Mouse (Mus musculus): ENCODE measurements around the gene Mical2. TPM values are rescaled to one million over a fixed set of nuclear protein-coding genes. Genes with fewer than 3 reads are reported as not detected.

Mical2 gene
- polyA plus RNA-seq, 1 experiment from 2014 or later, result 1.2 TPM

DNA sequence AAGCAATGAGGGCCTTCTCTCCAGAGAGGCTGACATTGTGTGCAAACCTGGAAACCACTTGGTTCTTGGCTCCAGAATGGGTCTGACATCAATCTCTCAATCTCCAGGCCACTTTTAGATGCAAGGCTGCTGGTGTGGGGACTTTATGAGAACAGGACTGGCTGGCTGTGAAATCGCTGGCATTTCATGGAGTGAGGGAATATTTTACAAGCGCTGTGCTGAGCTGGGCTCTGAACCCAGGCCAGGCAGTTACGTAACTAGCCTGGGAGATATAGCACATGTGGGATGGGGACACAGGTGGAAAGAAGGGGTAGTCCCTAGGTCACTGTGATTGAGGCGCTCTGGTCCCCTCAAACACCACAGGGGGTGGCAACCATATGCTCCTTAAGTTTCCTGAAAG, 33.4 kb upstream of the Mical2 start:
- H3K4me2 ChIP-seq, result no peak overlapping the region
- H3K4me1 ChIP-seq (ENCODE audit: control insufficient read depth, insufficient read depth, low read length), result no peaks in the 10 kb centered on the region
- H3K27ac ChIP-seq (ENCODE audit: low read depth, low read length), result no peak overlapping the region
- peak; percentile 73 for DNase-seq (ENCODE audit: low spot score, missing footprints)
- WGBS, result 85% methylated on average over 4 of the region's 4 CpGs
- no peaks in the 10 kb centered on the region for H3K36me3 ChIP-seq (ENCODE audit: control insufficient read depth, insufficient read depth, low read length)
- no peak overlapping the region for H3K4me3 ChIP-seq (ENCODE audit: low read depth, low read length)
- ATAC-seq (ENCODE audit: low FRiP score), result no peak
- no peaks in the 10 kb centered on the region for H3K9me3 ChIP-seq (ENCODE audit: control insufficient read depth, low read length)
- H3K27me3 ChIP-seq (ENCODE audit: control insufficient read depth, insufficient read depth, low read length), result no peaks in the 10 kb centered on the region
- no peak overlapping the region for H3K9ac ChIP-seq (ENCODE audit: low read length)

GRCm38 (mm10) chr7:112192778-112193177, 32.9 kb upstream of the Mical2 start:
- Histone ChIP-seq H3K4me2 (no peak overlapping the region), H3K36me3 (ENCODE audit: control insufficient read depth, insufficient read depth, low read length) (no peaks in the 10 kb centered on the region), H3K27me3 (ENCODE audit: control insufficient read depth, insufficient read depth, low read length) (no peaks in the 10 kb centered on the region), H3K27ac (ENCODE audit: low read depth, low read length) (no peak overlapping the region), H3K4me1 (ENCODE audit: control insufficient read depth, insufficient read depth, low read length) (no peaks in the 10 kb centered on the region), H3K4me3 (ENCODE audit: low read depth, low read length) (no peak overlapping the region), H3K9ac (ENCODE audit: low read length) (no peak overlapping the region), H3K9me3 (ENCODE audit: control insufficient read depth, low read length) (no peaks in the 10 kb centered on the region)
- DNase-seq (ENCODE audit: low spot score, missing footprints) (peak; percentile 57), ATAC-seq (ENCODE audit: low FRiP score) (no peak)
- WGBS, result 89% methylated on average over 5 of the region's 5 CpGs

GRCm38 (mm10) chr7:112194286-112194685, 31.4 kb upstream of the Mical2 start:
- Histone ChIP-seq H3K36me3 (ENCODE audit: control insufficient read depth, insufficient read depth, low read length) (no peaks in the 10 kb centered on the region), H3K27me3 (ENCODE audit: control insufficient read depth, insufficient read depth, low read length) (no peaks in the 10 kb centered on the region), H3K9me3 (ENCODE audit: control insufficient read depth, low read length) (no peaks in the 10 kb centered on the region), H3K4me3 (ENCODE audit: low read depth, low read length) (no peak overlapping the region), H3K9ac (ENCODE audit: low read length) (no peak overlapping the region), H3K4me1 (ENCODE audit: control insufficient read depth, insufficient read depth, low read length) (no peaks in the 10 kb centered on the region), H3K4me2 (no peak overlapping the region), H3K27ac (ENCODE audit: low read depth, low read length) (no peak overlapping the region)
- WGBS, result 79% methylated on average over 5 of the region's 5 CpGs
- peak; percentile 65 for DNase-seq (ENCODE audit: low spot score, missing footprints)
- ATAC-seq (ENCODE audit: low FRiP score), result no peak

DNA sequence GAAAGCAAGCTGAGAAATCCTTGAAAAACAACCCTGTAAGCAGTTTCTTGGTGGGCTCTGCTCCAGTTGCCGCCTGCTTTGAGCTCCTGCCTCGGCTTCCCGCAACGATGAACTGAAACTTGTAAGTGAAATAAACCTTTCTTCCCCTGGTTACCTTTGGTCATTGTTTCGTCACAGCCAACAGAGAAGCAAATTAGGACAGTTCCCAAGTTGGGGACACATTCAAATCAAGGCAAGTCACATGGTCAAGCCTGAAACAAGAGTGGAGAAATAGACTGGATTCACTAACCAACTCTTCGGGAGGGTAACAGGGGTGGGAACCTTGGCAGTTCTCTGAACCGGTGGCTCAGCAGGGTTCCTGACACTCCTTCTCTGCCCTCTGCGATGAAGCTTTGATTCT, 28.2 kb upstream of the Mical2 start:
- no peak for ATAC-seq (ENCODE audit: low FRiP score)
- WGBS, result 80% methylated on average over 8 of the region's 8 CpGs
- H3K4me1 ChIP-seq (ENCODE audit: control insufficient read depth, insufficient read depth, low read length), result no peaks in the 10 kb centered on the region

GRCm38 (mm10) chr7:112199343-112199742, 26.3 kb upstream of the Mical2 start:
- no peaks in the 10 kb centered on the region for H3K27me3 ChIP-seq (ENCODE audit: control insufficient read depth, insufficient read depth, low read length)
- H3K9me3 ChIP-seq (ENCODE audit: control insufficient read depth, low read length), result no peaks in the 10 kb centered on the region
- no peak overlapping the region for H3K9ac ChIP-seq (ENCODE audit: low read length)
- ATAC-seq (ENCODE audit: low FRiP score) (no peak), DNase-seq (ENCODE audit: low spot score, missing footprints) (no peak)
- no peaks in the 10 kb centered on the region for H3K36me3 ChIP-seq (ENCODE audit: control insufficient read depth, insufficient read depth, low read length)
- H3K4me3 ChIP-seq (ENCODE audit: low read depth, low read length), result no peak overlapping the region
- no peaks in the 10 kb centered on the region for H3K4me1 ChIP-seq (ENCODE audit: control insufficient read depth, insufficient read depth, low read length)
- no peak overlapping the region for H3K27ac ChIP-seq (ENCODE audit: low read depth, low read length)
- no peak overlapping the region for H3K4me2 ChIP-seq
- WGBS, result 51% methylated on average over 3 of the region's 3 CpGs

More for the DNA sequence above, 28.2 kb upstream of the Mical2 start:
- no peak overlapping the region for H3K4me2 ChIP-seq
- no peak overlapping the region for H3K9ac ChIP-seq (ENCODE audit: low read length)
- H3K36me3 ChIP-seq (ENCODE audit: control insufficient read depth, insufficient read depth, low read length), result no peaks in the 10 kb centered on the region
- no peak overlapping the region for H3K27ac ChIP-seq (ENCODE audit: low read depth, low read length)
- DNase-seq (ENCODE audit: low spot score, missing footprints), result no peak
- H3K27me3 ChIP-seq (ENCODE audit: control insufficient read depth, insufficient read depth, low read length), result no peaks in the 10 kb centered on the region
- H3K9me3 ChIP-seq (ENCODE audit: control insufficient read depth, low read length), result no peaks in the 10 kb centered on the region
- no peak overlapping the region for H3K4me3 ChIP-seq (ENCODE audit: low read depth, low read length)

GRCm38 (mm10) chr7:112200761-112201160, 24.9 kb upstream of the Mical2 start:
- no peaks in the 10 kb centered on the region for H3K27me3 ChIP-seq (ENCODE audit: control insufficient read depth, insufficient read depth, low read length)
- DNase-seq (ENCODE audit: low spot score, missing footprints) (no peak), ATAC-seq (ENCODE audit: low FRiP score) (no peak)
- WGBS, result 39% methylated on average over 4 of the region's 4 CpGs
- no peak overlapping the region for H3K27ac ChIP-seq (ENCODE audit: low read depth, low read length)
- no peaks in the 10 kb centered on the region for H3K36me3 ChIP-seq (ENCODE audit: control insufficient read depth, insufficient read depth, low read length)
- no peaks in the 10 kb centered on the region for H3K4me1 ChIP-seq (ENCODE audit: control insufficient read depth, insufficient read depth, low read length)
- H3K9me3 ChIP-seq (ENCODE audit: control insufficient read depth, low read length), result no peaks in the 10 kb centered on the region
- H3K4me2 ChIP-seq, result no peak overlapping the region
- no peak overlapping the region for H3K4me3 ChIP-seq (ENCODE audit: low read depth, low read length)
- H3K9ac ChIP-seq (ENCODE audit: low read length), result no peak overlapping the region

- Histone ChIP-seq H3K27ac (ENCODE audit: low read depth, low read length) (no peak overlapping the region), H3K4me3 (ENCODE audit: low read depth, low read length) (no peak overlapping the region), H3K4me2 (no peak overlapping the region), H3K9me3 (ENCODE audit: control insufficient read depth, low read length) (no peaks in the 10 kb centered on the region), H3K27me3 (ENCODE audit: control insufficient read depth, insufficient read depth, low read length) (no peaks in the 10 kb centered on the region), H3K36me3 (ENCODE audit: control insufficient read depth, insufficient read depth, low read length) (no peaks in the 10 kb centered on the region), H3K4me1 (ENCODE audit: control insufficient read depth, insufficient read depth, low read length) (no peaks in the 10 kb centered on the region), H3K9ac (ENCODE audit: low read length) (no peak overlapping the region)
- ATAC-seq (ENCODE audit: low FRiP score) (no peak), DNase-seq (ENCODE audit: low spot score, missing footprints) (no peak)
- WGBS, result 65% methylated on average over 4 of the region's 4 CpGs
Measured at GRCm38 (mm10) chr7:112202194-112202593, 23.5 kb upstream of the Mical2 start.

DNA sequence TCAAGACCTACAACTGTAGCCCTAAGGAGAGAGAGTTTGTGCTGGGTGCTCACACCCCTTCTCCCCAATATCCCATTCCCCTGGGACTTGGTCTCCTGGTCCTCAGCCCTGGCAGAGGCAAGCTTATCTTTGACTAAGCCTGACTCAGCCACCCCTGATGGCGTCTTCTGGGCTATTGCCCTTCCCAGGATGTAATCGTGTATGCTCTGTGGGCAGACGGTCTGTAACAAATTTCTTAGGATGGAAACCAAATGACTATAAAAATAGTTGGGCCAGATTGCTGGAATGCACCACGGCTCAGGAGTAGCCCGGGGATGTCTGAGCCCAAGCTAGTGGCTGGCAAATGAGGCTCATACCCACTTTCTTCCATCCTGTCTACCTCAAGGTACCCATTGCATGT, 22.8 kb upstream of the Mical2 start:
- ATAC-seq (ENCODE audit: low FRiP score), result no peak
- 83% methylated on average over 5 of the region's 5 CpGs for WGBS

GRCm38 (mm10) chr7:112203937-112204336, 21.7 kb upstream of the Mical2 start:
- H3K9ac ChIP-seq (ENCODE audit: low read length), result no peak overlapping the region
- WGBS, result 73% methylated on average over 5 of the region's 5 CpGs
- ATAC-seq (ENCODE audit: low FRiP score) (no peak), DNase-seq (ENCODE audit: low spot score, missing footprints) (no peak)
- no peaks in the 10 kb centered on the region for H3K9me3 ChIP-seq (ENCODE audit: control insufficient read depth, low read length)
- H3K4me1 ChIP-seq (ENCODE audit: control insufficient read depth, insufficient read depth, low read length), result no peaks in the 10 kb centered on the region
- H3K27ac ChIP-seq (ENCODE audit: low read depth, low read length), result no peak overlapping the region
- H3K4me2 ChIP-seq, result no peak overlapping the region
- no peak overlapping the region for H3K4me3 ChIP-seq (ENCODE audit: low read depth, low read length)
- no peaks in the 10 kb centered on the region for H3K36me3 ChIP-seq (ENCODE audit: control insufficient read depth, insufficient read depth, low read length)
- no peaks in the 10 kb centered on the region for H3K27me3 ChIP-seq (ENCODE audit: control insufficient read depth, insufficient read depth, low read length)

More for the DNA sequence above, 22.8 kb upstream of the Mical2 start:
- Histone ChIP-seq H3K4me2 (no peak overlapping the region), H3K27ac (ENCODE audit: low read depth, low read length) (no peak overlapping the region), H3K4me3 (ENCODE audit: low read depth, low read length) (no peak overlapping the region), H3K9ac (ENCODE audit: low read length) (no peak overlapping the region), H3K27me3 (ENCODE audit: control insufficient read depth, insufficient read depth, low read length) (no peaks in the 10 kb centered on the region), H3K4me1 (ENCODE audit: control insufficient read depth, insufficient read depth, low read length) (no peaks in the 10 kb centered on the region), H3K36me3 (ENCODE audit: control insufficient read depth, insufficient read depth, low read length) (no peaks in the 10 kb centered on the region), H3K9me3 (ENCODE audit: control insufficient read depth, low read length) (no peaks in the 10 kb centered on the region)
- no peak for DNase-seq (ENCODE audit: low spot score, missing footprints)

Data from midbrain, embryonic 11.5 days (tissue).